Comparison of ENCODE assay signal across 14 mouse cellular contexts in the genomic region with DNA sequence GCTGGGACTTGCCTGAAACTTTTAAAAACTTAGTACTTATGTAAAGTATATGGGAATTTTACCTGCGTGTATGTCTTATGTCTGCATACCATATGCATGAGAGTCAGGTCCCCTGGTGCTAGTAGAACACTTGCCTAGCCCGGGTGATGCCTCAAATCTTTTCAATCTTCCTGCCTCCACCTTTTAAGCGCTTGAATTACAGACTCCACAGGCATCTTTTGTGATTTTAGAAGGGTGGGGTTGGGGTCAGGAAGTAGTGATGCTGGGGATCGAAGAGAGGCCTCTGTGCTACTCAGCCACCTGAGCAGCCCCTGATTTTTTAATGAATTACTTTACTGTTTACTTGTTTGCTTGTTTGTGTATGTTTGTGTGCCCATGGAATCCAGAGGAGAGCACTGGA.
"Had no signal": no experiment of that assay in that cellular context is flagged by ENCODE, and none has a peak within 500 bp of the region (broad histone marks: within the 10 kb centered on the region; RNA-seq: fewer than 3 reads in every experiment).

No protein-coding gene starts in this region.

- DNase-seq: gastrocnemius, postnatal 14 days; gastrocnemius, postnatal 36 days; heart, adult 11 months; heart, adult 2 months; heart, postnatal 14 days; heart, postnatal 4 days; kidney, adult 18-20 months; kidney, adult 8-10 months; kidney, postnatal 10 days; kidney, postnatal 25 days; kidney, postnatal 4 days; layer of hippocampus, adult 9-11 months; layer of hippocampus, postnatal 36 days; left cerebral cortex, postnatal 4 days had no signal
